Mouse (Mus musculus): Measurements from ENCODE around the gene Tmem72.

Tmem72 gene

GRCm38 (mm10) chr6:116716666-116717065 is at the start of gene Tmem72:
Gene Tmem72 (minus strand): TSS chr6:116716913.
- DNase-seq (ENCODE audit: low spot score in 2 of 2) = no peak

- no peak for DNase-seq (ENCODE audit: low spot score in 2 of 2)
These were observed 47.8 kb upstream of the Tmem72 start for GRCm38 (mm10) chr6:116764524-116764923.

GRCm38 (mm10) chr6:116762333-116762732 is 45.6 kb upstream of the Tmem72 start:
- no peak for DNase-seq (ENCODE audit: low spot score in 2 of 2)

- no peak for DNase-seq (ENCODE audit: low spot score in 2 of 2)
These were observed 43.5 kb upstream of the Tmem72 start for GRCm38 (mm10) chr6:116760181-116760580.

GRCm38 (mm10) chr6:116756364-116756763 is 39.7 kb upstream of the Tmem72 start:
- no peak for DNase-seq (ENCODE audit: low spot score in 2 of 2)

GRCm38 (mm10) chr6:116738046-116738445 is 21.3 kb upstream of the Tmem72 start:
- no peak for DNase-seq (ENCODE audit: low spot score in 2 of 2)

- no peak for DNase-seq (ENCODE audit: low spot score in 2 of 2)
These were observed 18.6 kb upstream of the Tmem72 start for GRCm38 (mm10) chr6:116735361-116735760.

- no peak for DNase-seq (ENCODE audit: low spot score in 2 of 2)
These were observed 16.9 kb upstream of the Tmem72 start for GRCm38 (mm10) chr6:116733577-116733976.

GRCm38 (mm10) chr6:116724489-116725160 is 7.9 kb upstream of the Tmem72 start:
- peak in 1 of 2 experiments; percentile 5 for DNase-seq (ENCODE audit: low spot score in 2 of 2)

- DNase-seq (ENCODE audit: low spot score in 2 of 2) = peak in 1 of 2 experiments; percentile 1
These were observed 2.2 kb upstream of the Tmem72 start for GRCm38 (mm10) chr6:116718920-116719319.

- DNase-seq (ENCODE audit: low spot score in 2 of 2) = no peak
These were observed 1.6 kb upstream of the Tmem72 start for GRCm38 (mm10) chr6:116718361-116718760.

GRCm38 (mm10) chr6:116717851-116718250 is 1.1 kb upstream of the Tmem72 start:
- DNase-seq (ENCODE audit: low spot score in 2 of 2) = no peak

GRCm38 (mm10) chr6:116715166-116715565 is 1.5 kb downstream of the Tmem72 start:
- no peak for DNase-seq (ENCODE audit: low spot score in 2 of 2)

- no peak for DNase-seq (ENCODE audit: low spot score in 2 of 2)
These were observed 2.1 kb downstream of the Tmem72 start for GRCm38 (mm10) chr6:116714576-116714975.

- no peak for DNase-seq (ENCODE audit: low spot score in 2 of 2)
These were observed 2.7 kb downstream of the Tmem72 start for GRCm38 (mm10) chr6:116713966-116714365.

- DNase-seq (ENCODE audit: low spot score in 2 of 2) = peak in 1 of 2 experiments; percentile 0
These were observed 4.2 kb downstream of the Tmem72 start for GRCm38 (mm10) chr6:116712503-116712902.

- peak in 1 of 2 experiments; percentile 1 for DNase-seq (ENCODE audit: low spot score in 2 of 2)
These were observed 4.7 kb downstream of the Tmem72 start for GRCm38 (mm10) chr6:116712062-116712461.

- no peak for DNase-seq (ENCODE audit: low spot score in 2 of 2)
These were observed 12.4 kb downstream of the Tmem72 start for GRCm38 (mm10) chr6:116704320-116704719.

GRCm38 (mm10) chr6:116700821-116701220 is 15.9 kb downstream of the Tmem72 start:
- DNase-seq (ENCODE audit: low spot score in 2 of 2) = no peak

GRCm38 (mm10) chr6:116697896-116698425 is 18.8 kb downstream of the Tmem72 start:
- DNase-seq (ENCODE audit: low spot score in 2 of 2) = no peak

- peak in 1 of 2 experiments; percentile 36 for DNase-seq (ENCODE audit: low spot score in 2 of 2)
These were observed 19.3 kb downstream of the Tmem72 start for GRCm38 (mm10) chr6:116697413-116697812.

GRCm38 (mm10) chr6:116694346-116694745 is 22.4 kb downstream of the Tmem72 start:
- DNase-seq (ENCODE audit: low spot score in 2 of 2) = no peak

- no peak for DNase-seq (ENCODE audit: low spot score in 2 of 2)
These were observed 23.1 kb downstream of the Tmem72 start for GRCm38 (mm10) chr6:116693639-116694038.

Measured in spleen, postnatal 36 days (tissue).